Mouse (Mus musculus) brain, embryonic 14.5 days (tissue): Measurements from ENCODE around the gene Folr2.

Experiments
- CTCF ChIP-seq: fragments of 200-500 bp; IDR thresholded peaks from 2 replicates; pipeline ENCODE4 v1.5.1; 2012; ENCODE audit warnings: inconsistent platforms, mild to moderate bottlenecking, moderate library complexity, borderline replicate concordance; ENCODE audit not compliant: insufficient read depth, insufficient read length; ENCODE audit errors: extremely low read depth
- POLR2A ChIP-seq: fragments of 200-500 bp; IDR thresholded peaks from 2 replicates; pipeline ENCODE4 v1.6.1; 2012; ENCODE audit warnings: mild to moderate bottlenecking, inconsistent platforms, borderline replicate concordance; ENCODE audit not compliant: poor library complexity, insufficient read depth, insufficient read length, severe bottlenecking; ENCODE audit errors: extremely low read depth

GRCm38 (mm10) chr7:101821571-101822501 is 35.2 kb downstream of the Folr2 start:
- no peak for TF ChIP-seq CTCF
- no peak for TF ChIP-seq POLR2A
